Mouse (Mus musculus) heart, postnatal 10 days (tissue): ENCODE data around the gene Nlgn2. TPM values are rescaled to one million over a fixed set of nuclear protein-coding genes. Genes with fewer than 3 reads are reported as not detected.

Source experiments
- DNase-seq, 2 experiments: peaks; one replicate each; pipeline ENCODE4 v3.0.0; 2021
- intact Hi-C: fragments of 180-260 bp; cut with DNase I; formaldehyde crosslinking; loops from one replicate; pipeline ENCODE4 v1.15.1; 2025
- total RNA-seq, 2 experiments: library from RNA; stranded (reverse); gene quantifications; 2 replicates each; pipeline ENCODE4 v1.2.3; 2021

Nlgn2 gene
- total RNA-seq, 2 experiments from 2014 or later = 13.6 TPM

- intact Hi-C loops = no loop called here
- peak in 1 of 2 experiments; percentile 35 for DNase-seq
Measured at GRCm38 (mm10) chr11:69834001-69834549, 3.5 kb downstream of the Nlgn2 start.

GRCm38 (mm10) chr11:69833554-69833953 is 4.0 kb downstream of the Nlgn2 start:
- intact Hi-C loops = no loop called here
- no peak for DNase-seq

GRCm38 (mm10) chr11:69828832-69829231 is 8.8 kb downstream of the Nlgn2 start:
- DNase-seq = no peak
- intact Hi-C loops = no loop called here

- intact Hi-C loops = no loop called here
- DNase-seq = no peak
Measured at GRCm38 (mm10) chr11:69823456-69823855, 14.1 kb downstream of the Nlgn2 start.

GRCm38 (mm10) chr11:69822080-69822479 is 15.5 kb downstream of the Nlgn2 start, which contains the start of gene Spem1:
Gene Spem1 (minus strand): TSS chr11:69822180.
- intact Hi-C loops = no loop called here
- DNase-seq = no peak

GRCm38 (mm10) chr11:69818871-69819270 is 18.7 kb downstream of the Nlgn2 start:
- no peak for DNase-seq
- intact Hi-C loops = no loop called here

- DNase-seq = no peak
- intact Hi-C loops = no loop called here
Measured at GRCm38 (mm10) chr11:69818365-69818764, 19.2 kb downstream of the Nlgn2 start, which contains the start of gene Spem2. Gene Spem2 (minus strand): TSS chr11:69818465.

GRCm38 (mm10) chr11:69816520-69816919 is 21.1 kb downstream of the Nlgn2 start:
- intact Hi-C loops = no loop called here
- no peak for DNase-seq

- intact Hi-C loops = no loop called here
- DNase-seq = no peak
Measured at GRCm38 (mm10) chr11:69815155-69815554, 22.4 kb downstream of the Nlgn2 start, which contains the start of gene Gm39566. Gene Gm39566 (minus strand): TSS chr11:69815298.

- intact Hi-C loops = no loop called here
- DNase-seq = no peak
Measured at GRCm38 (mm10) chr11:69810280-69810679, 27.3 kb downstream of the Nlgn2 start.

GRCm38 (mm10) chr11:69807641-69808040 is 29.9 kb downstream of the Nlgn2 start:
- intact Hi-C loops = no loop called here
- DNase-seq = no peak

GRCm38 (mm10) chr11:69806378-69806777 is 31.2 kb downstream of the Nlgn2 start:
- DNase-seq = no peak
- intact Hi-C loops = no loop called here

- intact Hi-C loops = loop anchor here (2.0 kb wide), 1 partner anchor 72 kb away; no protein-coding TSS in a partner anchor
- peak; percentile 19 to 34 for DNase-seq
Measured at GRCm38 (mm10) chr11:69804972-69805909, 32.3 kb downstream of the Nlgn2 start, which contains the start of gene Tmem102. Gene Tmem102 (minus strand): TSS chr11:69805624.

GRCm38 (mm10) chr11:69804652-69804940 is 33.0 kb downstream of the Nlgn2 start:
- peak; percentile 36 to 51 for DNase-seq

GRCm38 (mm10) chr11:69803786-69804651 is 33.6 kb downstream of the Nlgn2 start:
- intact Hi-C loops = loop anchor here (2.0 kb wide), 3 partner anchors 33 to 73 kb away; partner anchors contain the start of genes Nlgn2 and Zbtb4
- peak; percentile 80 to 84 for DNase-seq

More at GRCm38 (mm10) chr11:69804652-69804940, 33.0 kb downstream of the Nlgn2 start:
- intact Hi-C loops = loop anchor here (2.0 kb wide), 1 partner anchor 72 kb away; no protein-coding TSS in a partner anchor

GRCm38 (mm10) chr11:69803328-69803727 is 34.3 kb downstream of the Nlgn2 start:
- intact Hi-C loops = loop anchor here (2.0 kb wide), 2 partner anchors 33 to 39 kb away; partner anchors contain the start of genes Nlgn2 and Zbtb4
- no peak for DNase-seq

- intact Hi-C loops = loop anchor here (2.0 kb wide), 2 partner anchors 34 to 38 kb away; partner anchors contain the start of genes Nlgn2 and Zbtb4
- DNase-seq = peak; percentile 88 to 89
Measured at GRCm38 (mm10) chr11:69802648-69803105, 34.9 kb downstream of the Nlgn2 start.

- peak in 1 of 2 experiments; percentile 19 for DNase-seq
- intact Hi-C loops = no loop called here
Measured at GRCm38 (mm10) chr11:69801379-69801977, 36.1 kb downstream of the Nlgn2 start, which contains the start of gene Fgf11. Gene Fgf11 (minus strand): TSS chr11:69801857.

GRCm38 (mm10) chr11:69800392-69801197 is 37.0 kb downstream of the Nlgn2 start:
- intact Hi-C loops = no loop called here
- DNase-seq = peak; percentile 57 to 70
